Mouse (Mus musculus) CH12.LX (cell line): ENCODE results near the gene Proz. TPM values are rescaled to one million over a fixed set of nuclear protein-coding genes. Genes with fewer than 3 reads are reported as not detected.

Experiments used
- DNase-seq: peaks from one replicate; pipeline ENCODE4 v3.0.0-alpha.2; 2013; ENCODE audit errors: extremely low read depth
- H3K27ac ChIP-seq: 2 replicates; pipeline ENCODE4 v1.5.1; 2012; ENCODE audit warnings: low read depth, mild to moderate bottlenecking, control low read depth, moderate library complexity; ENCODE audit not compliant: insufficient read depth
- H3K27me3 ChIP-seq: replicated peaks from 2 replicates; pipeline ENCODE3; 2012; ENCODE audit warnings: inconsistent platforms
- H3K36me3 ChIP-seq, 2 experiments: replicated peaks in 1 of 2; 2 replicates each; pipeline versions ENCODE3 to v1.6.1; 2012; ENCODE audit warnings: inconsistent platforms in 1 of 2, low read length in 1 of 2, mild to moderate bottlenecking in 1 of 2, mixed read lengths in 1 of 2, moderate library complexity in 1 of 2; ENCODE audit not compliant: control insufficient read depth in 1 of 2, insufficient read depth in 1 of 2
- H3K4me1 ChIP-seq, 2 experiments: 2 replicates each; pipeline ENCODE4 v1.6.1; 2012; ENCODE audit warnings: inconsistent platforms in 1 of 2, moderate library complexity in 1 of 2; ENCODE audit not compliant: insufficient read depth in 2 of 2, control insufficient read depth in 1 of 2
- H3K4me2 ChIP-seq: 2 replicates; pipeline ENCODE4 v1.6.1; 2012; ENCODE audit warnings: low read depth, mild to moderate bottlenecking, control low read depth; ENCODE audit not compliant: poor library complexity, insufficient read depth, severe bottlenecking
- H3K4me3 ChIP-seq, 3 experiments: fragments of 150-350 bp in 1 of 3; sonication (generic) in 1 of 3; replicated peaks in 1 of 3; 2 replicates each; pipeline versions ENCODE3 to v1.5.1; 2011 to 2012; ENCODE audit warnings: low read depth in 2 of 3, low read length in 2 of 3, mild to moderate bottlenecking in 2 of 3, moderate library complexity in 2 of 3, control low read depth in 1 of 3, improper control_type of control experiment in 1 of 3, inconsistent platforms in 1 of 3, mixed read lengths in 1 of 3; ENCODE audit not compliant: poor library complexity in 1 of 3
- H3K79me2 ChIP-seq: replicated peaks from 2 replicates; pipeline ENCODE4 v1.6.1; 2012; ENCODE audit warnings: mild to moderate bottlenecking, moderate library complexity; ENCODE audit not compliant: control insufficient read depth, poor library complexity, insufficient read depth, severe bottlenecking; ENCODE audit errors: extremely low read depth
- H3K9ac ChIP-seq: 2 replicates; pipeline ENCODE4 v1.6.1; 2012; ENCODE audit warnings: low read depth, mild to moderate bottlenecking, control low read depth, moderate library complexity; ENCODE audit not compliant: insufficient read depth
- H3K9me3 ChIP-seq: replicated peaks from 2 replicates; pipeline ENCODE3; 2012; ENCODE audit warnings: low read length, inconsistent platforms, mixed read lengths
- BHLHE40 ChIP-seq: IDR thresholded peaks from 2 replicates; pipeline ENCODE4 v1.6.1; 2011; ENCODE audit warnings: mild to moderate bottlenecking, low read depth, low read length, improper control_type of control experiment
- CHD1 ChIP-seq: IDR thresholded peaks from 2 replicates; pipeline ENCODE4 v1.6.1; 2012; ENCODE audit warnings: low read depth, low read length, improper control_type of control experiment, inconsistent platforms
- CHD2 ChIP-seq: IDR thresholded peaks from 2 replicates; pipeline ENCODE4 v1.6.1; 2011; ENCODE audit warnings: low read length, improper control_type of control experiment
- E2F4 ChIP-seq: IDR thresholded peaks from 2 replicates; pipeline ENCODE4 v1.6.1; 2011; ENCODE audit warnings: low read depth, low read length, improper control_type of control experiment; ENCODE audit not compliant: insufficient replicate concordance
- EP300 ChIP-seq: IDR thresholded peaks from 2 replicates; pipeline ENCODE4 v1.6.1; 2011; ENCODE audit warnings: low read length, improper control_type of control experiment
- ETS1 ChIP-seq: conservative IDR thresholded peaks from 2 replicates; pipeline ENCODE4 v1.6.1; 2012; ENCODE audit warnings: low read depth, mild to moderate bottlenecking, inconsistent platforms, low read length, improper control_type of control experiment, moderate library complexity
- IRF4 ChIP-seq: IDR thresholded peaks from 2 replicates; pipeline ENCODE4 v1.6.1; 2014; ENCODE audit warnings: low read depth, mild to moderate bottlenecking, inconsistent platforms, low read length, improper control_type of control experiment
- JUND ChIP-seq: conservative IDR thresholded peaks from 2 replicates; pipeline ENCODE4 v1.6.1; 2011; ENCODE audit warnings: low read depth, low read length, improper control_type of control experiment
- KAT2A ChIP-seq: IDR thresholded peaks from 2 replicates; pipeline ENCODE4 v1.6.1; 2012; ENCODE audit warnings: low read length, improper control_type of control experiment, inconsistent platforms; ENCODE audit not compliant: insufficient replicate concordance
- MAX ChIP-seq: IDR thresholded peaks from 2 replicates; pipeline ENCODE4 v1.6.1; 2011; ENCODE audit warnings: low read length, improper control_type of control experiment
- MAZ ChIP-seq: IDR thresholded peaks from 2 replicates; pipeline ENCODE4 v1.6.1; 2012; ENCODE audit warnings: low read depth, mild to moderate bottlenecking, inconsistent platforms, low read length, improper control_type of control experiment, moderate library complexity
- MEF2A ChIP-seq: IDR thresholded peaks from 2 replicates; pipeline ENCODE4 v1.6.1; 2014; ENCODE audit warnings: low read depth, mild to moderate bottlenecking, inconsistent platforms, low read length, improper control_type of control experiment, borderline replicate concordance
- MYC ChIP-seq: IDR thresholded peaks from 2 replicates; pipeline ENCODE4 v1.6.1; 2011; ENCODE audit warnings: low read depth, mild to moderate bottlenecking, improper control_type of control experiment, low read length
- NELFE ChIP-seq: IDR thresholded peaks from 2 replicates; pipeline ENCODE4 v1.6.1; 2011; ENCODE audit warnings: low read depth, low read length, improper control_type of control experiment
- PAX5 ChIP-seq: IDR thresholded peaks from 2 replicates; pipeline ENCODE4 v1.6.1; 2012; ENCODE audit warnings: low read length, inconsistent platforms, mixed read lengths
- POLR2AphosphoS2 ChIP-seq: IDR thresholded peaks from 2 replicates; pipeline ENCODE4 v1.6.1; 2011; ENCODE audit warnings: low read depth, low read length, improper control_type of control experiment
- RAD21 ChIP-seq: IDR thresholded peaks from 2 replicates; pipeline ENCODE4 v1.6.1; 2011; ENCODE audit warnings: low read depth, mild to moderate bottlenecking, low read length, improper control_type of control experiment, moderate library complexity
- TBP ChIP-seq: conservative IDR thresholded peaks from 2 replicates; pipeline ENCODE4 v1.6.1; 2011; ENCODE audit warnings: low read depth, low read length, improper control_type of control experiment
- UBTF ChIP-seq: IDR thresholded peaks from 2 replicates; pipeline ENCODE4 v1.6.1; 2012; ENCODE audit warnings: low read depth, mild to moderate bottlenecking, inconsistent platforms, low read length, improper control_type of control experiment, moderate library complexity
- USF1 ChIP-seq: IDR thresholded peaks from 2 replicates; pipeline ENCODE4 v1.6.1; 2014; ENCODE audit warnings: low read depth, mild to moderate bottlenecking, inconsistent platforms, low read length, improper control_type of control experiment
- ZC3H11A ChIP-seq: IDR thresholded peaks from 2 replicates; pipeline ENCODE4 v1.6.1; 2012; ENCODE audit warnings: low read depth, mild to moderate bottlenecking, inconsistent platforms, low read length, improper control_type of control experiment
- ZKSCAN1 ChIP-seq: IDR thresholded peaks from 2 replicates; pipeline ENCODE4 v1.6.1; 2012; ENCODE audit warnings: low read depth, inconsistent platforms, low read length, improper control_type of control experiment, borderline replicate concordance
- ZMIZ1 ChIP-seq: IDR thresholded peaks from 2 replicates; pipeline ENCODE4 v1.6.1; 2012; ENCODE audit warnings: low read depth, mild to moderate bottlenecking, inconsistent platforms, low read length, improper control_type of control experiment
- ZNF384 ChIP-seq: IDR thresholded peaks from 2 replicates; pipeline ENCODE4 v1.6.1; 2012; ENCODE audit warnings: low read depth, low read length, improper control_type of control experiment, inconsistent platforms
- dilution Hi-C: fragments of 300-500 bp; cut with MboI; formaldehyde crosslinking; loops from 2 replicates; pipeline ENCODE4 v1.14.3; 2020; ENCODE audit warnings: low sequenced_read_pairs; ENCODE audit not compliant: extremely low pct_unique_long_range_greater_than_20kb, extremely low pct_ligation_motif_present
- in situ Hi-C: fragments of 300-500 bp; cut with MboI; formaldehyde crosslinking; loops from 3 replicates; pipeline ENCODE4 v1.14.3; 2019; ENCODE audit warnings: low sequenced_read_pairs, low pct_ligation_motif_present, low pct_unique_long_range_greater_than_20kb, mixed read lengths
- polyA plus RNA-seq: library from polyadenylated mRNA; unstranded; fragments of >175 nt; gene quantifications from 2 replicates; pipeline ENCODE4 v1.2.1, GENCODE M21; 2012; ENCODE audit warnings: low read depth; ENCODE audit not compliant: insufficient read length
- total RNA-seq, 2 experiments: library from RNA; depleted of rRNA; stranded (reverse); fragments of 300-350 nt in 1 of 2; fragments of >200 nt in 1 of 2; gene quantifications; 2 replicates each; pipeline ENCODE4 v1.2.3; 2012 to 2014

The Proz gene
- total and polyA plus RNA-seq, 3 experiments = 0.21 to 0.94 TPM; not detected in 1

DNA sequence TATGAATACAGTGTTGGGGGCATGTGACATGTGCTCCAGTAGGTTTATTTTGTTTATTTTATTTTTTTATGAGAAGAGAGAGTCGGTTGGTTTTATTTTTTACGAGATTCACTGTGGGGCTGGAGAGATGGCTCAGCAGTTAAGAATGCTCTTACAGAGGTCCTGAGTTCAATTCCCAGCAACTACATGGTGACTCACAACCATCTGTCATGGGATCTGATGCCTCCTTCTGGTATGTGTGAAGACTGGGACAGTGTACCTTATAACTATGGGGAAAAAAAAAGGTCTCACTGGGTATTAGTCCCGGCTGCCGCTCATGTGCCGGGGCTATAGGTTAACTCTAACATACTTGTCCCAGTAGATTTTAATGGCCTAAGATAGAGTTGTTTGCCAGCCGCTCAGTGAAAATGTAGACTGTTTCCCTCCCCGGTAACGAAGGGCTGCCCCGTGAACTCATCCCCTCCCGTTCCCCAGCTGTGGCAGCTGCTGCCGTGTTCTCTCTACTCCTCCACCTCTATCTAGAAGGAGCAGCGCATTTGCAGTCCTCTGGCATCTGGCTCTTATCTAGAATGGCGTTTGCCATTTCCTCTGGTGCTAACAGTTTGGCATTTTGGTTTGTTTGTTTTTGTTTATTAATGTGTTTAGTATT, 47.4 kb downstream of the Proz start:
- in situ Hi-C loops (no loop called here), dilution Hi-C loops (no loop called here)
- no peaks in the 10 kb centered on the region for H3K9me3 ChIP-seq
- peaks cover 0 to 28% of the 10 kb centered on the region in 2 experiments for H3K36me3 ChIP-seq
- TF ChIP-seq USF1 (no peak), MAX (no peak), CHD1 (no peak), ZNF384 (no peak), BHLHE40 (no peak), ZKSCAN1 (no peak), EP300 (no peak), POLR2AphosphoS2 (no peak), UBTF (no peak), KAT2A (no peak), RAD21 (no peak), MEF2A (no peak)
- no peak overlapping the region for H3K27ac ChIP-seq
- H3K4me1 ChIP-seq = peaks cover 12 to 23% of the 10 kb centered on the region in 2 experiments
- H3K79me2 ChIP-seq = peaks cover 13% of the 10 kb centered on the region
- H3K27me3 ChIP-seq = no peaks in the 10 kb centered on the region
- H3K9ac ChIP-seq = no peak overlapping the region
- no peak overlapping the region for H3K4me3 ChIP-seq
- no peak overlapping the region for H3K4me2 ChIP-seq
- no peak for DNase-seq

DNA sequence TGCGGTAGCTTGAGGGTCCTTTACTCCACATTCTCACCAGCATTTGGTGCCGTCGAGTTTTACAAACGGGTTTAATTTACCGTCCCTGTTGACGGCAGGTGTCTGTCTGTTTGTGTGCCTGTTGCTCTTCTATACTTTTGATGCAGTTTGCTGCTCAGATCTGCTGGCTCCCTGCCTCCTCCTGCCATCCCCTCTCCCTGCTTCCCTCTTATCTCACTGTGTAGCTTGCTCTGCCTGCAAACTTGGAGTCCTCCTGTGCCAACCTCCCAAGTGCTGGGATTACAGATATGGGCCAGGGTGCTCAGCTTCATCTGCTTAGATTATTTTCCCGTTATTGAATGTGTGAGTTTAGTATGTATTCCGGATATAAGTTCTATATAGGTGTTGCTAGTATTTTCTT, 48.3 kb downstream of the Proz start:
- Histone ChIP-seq H3K9me3 (no peaks in the 10 kb centered on the region), H3K4me1 (peaks cover 7 to 23% of the 10 kb centered on the region in 2 experiments; a peak in 3 of 4 replicates), H3K4me3 (no peak overlapping the region), H3K4me2 (no peak overlapping the region), H3K27me3 (no peaks in the 10 kb centered on the region), H3K9ac (no peak overlapping the region), H3K79me2 (peaks cover 7% of the 10 kb centered on the region), H3K36me3 (peaks cover 2 to 33% of the 10 kb centered on the region in 2 experiments), H3K27ac (no peak overlapping the region)
- in situ Hi-C loops = no loop called here
- no peak for DNase-seq
- no peak for TF ChIP-seq NELFE
- no peak for TF ChIP-seq MAX
- TF ChIP-seq PAX5 = no peak
- TF ChIP-seq CHD1 = no peak
- TF ChIP-seq MYC = no peak
- no peak for TF ChIP-seq KAT2A
- no peak for TF ChIP-seq ZC3H11A
- TF ChIP-seq RAD21 = no peak
- TF ChIP-seq EP300 = no peak
- TF ChIP-seq IRF4 = no peak
- TF ChIP-seq TBP = no peak
- TF ChIP-seq ZMIZ1 = no peak
- TF ChIP-seq MAZ = no peak
- TF ChIP-seq ETS1 = no peak
- no peak for TF ChIP-seq CHD2
- TF ChIP-seq JUND = no peak
- no peak for TF ChIP-seq E2F4
- no peak for TF ChIP-seq USF1
- dilution Hi-C loops = no loop called here
